Mouse (Mus musculus) mesoderm, embryonic 11.5 days (tissue): Measurements from ENCODE around the gene Ndufs4.

Source experiments
- DNase-seq: peaks from one replicate; pipeline ENCODE4 v3.0.0-alpha.2; 2012; ENCODE audit warnings: low read depth, low spot score

The Ndufs4 gene

GRCm38 (mm10) chr13:114388211-114388965, at the start of gene Ndufs4:
TSS of gene Ndufs4 (minus strand) at chr13:114388258.
- DNase-seq, result no peak

GRCm38 (mm10) chr13:114432491-114432890, 44.4 kb upstream of the Ndufs4 start:
- no peak for DNase-seq

GRCm38 (mm10) chr13:114425230-114425629, 37.2 kb upstream of the Ndufs4 start:
- no peak for DNase-seq

GRCm38 (mm10) chr13:114420235-114420634, 32.2 kb upstream of the Ndufs4 start:
- DNase-seq, result no peak

- DNase-seq, result peak; percentile 16
These were observed 31.3 kb upstream of the Ndufs4 start for GRCm38 (mm10) chr13:114419364-114419763.

GRCm38 (mm10) chr13:114412326-114412725, 24.3 kb upstream of the Ndufs4 start:
- DNase-seq, result no peak

- no peak for DNase-seq
These were observed 18.8 kb upstream of the Ndufs4 start for GRCm38 (mm10) chr13:114406866-114407265.

- peak; percentile 30 for DNase-seq
These were observed 18.4 kb upstream of the Ndufs4 start for GRCm38 (mm10) chr13:114406424-114406823.

GRCm38 (mm10) chr13:114405100-114405715, 17.1 kb upstream of the Ndufs4 start:
- DNase-seq, result no peak

GRCm38 (mm10) chr13:114398906-114399305, 10.8 kb upstream of the Ndufs4 start:
- no peak for DNase-seq

GRCm38 (mm10) chr13:114397281-114397680, 9.2 kb upstream of the Ndufs4 start:
- DNase-seq, result peak; percentile 19

- no peak for DNase-seq
These were observed 8.8 kb upstream of the Ndufs4 start for GRCm38 (mm10) chr13:114396863-114397262.

GRCm38 (mm10) chr13:114394784-114395183, 6.7 kb upstream of the Ndufs4 start:
- no peak for DNase-seq

GRCm38 (mm10) chr13:114392501-114392900, 4.4 kb upstream of the Ndufs4 start:
- DNase-seq, result no peak

GRCm38 (mm10) chr13:114387521-114388171, 412 bp downstream of the Ndufs4 start:
- DNase-seq, result peak; percentile 89

GRCm38 (mm10) chr13:114387074-114387487, 977 bp downstream of the Ndufs4 start:
- DNase-seq, result no peak

- DNase-seq, result no peak
These were observed 11.5 kb downstream of the Ndufs4 start for GRCm38 (mm10) chr13:114376511-114376910.

- no peak for DNase-seq
These were observed 26.0 kb downstream of the Ndufs4 start for GRCm38 (mm10) chr13:114362086-114362485.

GRCm38 (mm10) chr13:114351321-114351946, 36.6 kb downstream of the Ndufs4 start:
- no peak for DNase-seq

GRCm38 (mm10) chr13:114344979-114345712, 42.9 kb downstream of the Ndufs4 start:
- peak; percentile 35 for DNase-seq

- no peak for DNase-seq
These were observed 43.7 kb downstream of the Ndufs4 start for GRCm38 (mm10) chr13:114344220-114344973.
